Mouse (Mus musculus) CH12.LX (cell line): ENCODE measurements around the gene Fam122b. TPM values are rescaled to one million over a fixed set of nuclear protein-coding genes. Genes with fewer than 3 reads are reported as not detected.

Experiments used
- DNase-seq: peaks from one replicate; pipeline ENCODE4 v3.0.0-alpha.2; 2013; ENCODE audit errors: extremely low read depth
- H3K27ac ChIP-seq: 2 replicates; pipeline ENCODE4 v1.5.1; 2012; ENCODE audit warnings: low read depth, mild to moderate bottlenecking, control low read depth, moderate library complexity; ENCODE audit not compliant: insufficient read depth
- H3K27me3 ChIP-seq: replicated peaks from 2 replicates; pipeline ENCODE3; 2012; ENCODE audit warnings: inconsistent platforms
- H3K36me3 ChIP-seq, 2 experiments: replicated peaks in 1 of 2; 2 replicates each; pipeline versions ENCODE3 to v1.6.1; 2012; ENCODE audit warnings: inconsistent platforms in 1 of 2, low read length in 1 of 2, mild to moderate bottlenecking in 1 of 2, mixed read lengths in 1 of 2, moderate library complexity in 1 of 2; ENCODE audit not compliant: control insufficient read depth in 1 of 2, insufficient read depth in 1 of 2
- H3K4me1 ChIP-seq, 2 experiments: 2 replicates each; pipeline ENCODE4 v1.6.1; 2012; ENCODE audit warnings: inconsistent platforms in 1 of 2, moderate library complexity in 1 of 2; ENCODE audit not compliant: insufficient read depth in 2 of 2, control insufficient read depth in 1 of 2
- H3K4me2 ChIP-seq: 2 replicates; pipeline ENCODE4 v1.6.1; 2012; ENCODE audit warnings: low read depth, mild to moderate bottlenecking, control low read depth; ENCODE audit not compliant: poor library complexity, insufficient read depth, severe bottlenecking
- H3K4me3 ChIP-seq, 3 experiments: fragments of 150-350 bp in 1 of 3; sonication (generic) in 1 of 3; replicated peaks in 1 of 3; 2 replicates each; pipeline versions ENCODE3 to v1.5.1; 2011 to 2012; ENCODE audit warnings: low read depth in 2 of 3, low read length in 2 of 3, mild to moderate bottlenecking in 2 of 3, moderate library complexity in 2 of 3, control low read depth in 1 of 3, improper control_type of control experiment in 1 of 3, inconsistent platforms in 1 of 3, mixed read lengths in 1 of 3; ENCODE audit not compliant: poor library complexity in 1 of 3
- H3K79me2 ChIP-seq: replicated peaks from 2 replicates; pipeline ENCODE4 v1.6.1; 2012; ENCODE audit warnings: mild to moderate bottlenecking, moderate library complexity; ENCODE audit not compliant: control insufficient read depth, poor library complexity, insufficient read depth, severe bottlenecking; ENCODE audit errors: extremely low read depth
- H3K9ac ChIP-seq: 2 replicates; pipeline ENCODE4 v1.6.1; 2012; ENCODE audit warnings: low read depth, mild to moderate bottlenecking, control low read depth, moderate library complexity; ENCODE audit not compliant: insufficient read depth
- H3K9me3 ChIP-seq: replicated peaks from 2 replicates; pipeline ENCODE3; 2012; ENCODE audit warnings: low read length, inconsistent platforms, mixed read lengths
- CHD2 ChIP-seq: IDR thresholded peaks from 2 replicates; pipeline ENCODE4 v1.6.1; 2011; ENCODE audit warnings: low read length, improper control_type of control experiment
- E2F4 ChIP-seq: IDR thresholded peaks from 2 replicates; pipeline ENCODE4 v1.6.1; 2011; ENCODE audit warnings: low read depth, low read length, improper control_type of control experiment; ENCODE audit not compliant: insufficient replicate concordance
- ELF1 ChIP-seq: IDR thresholded peaks from 2 replicates; pipeline ENCODE4 v1.6.1; 2014; ENCODE audit warnings: low read depth, mild to moderate bottlenecking, inconsistent platforms, low read length, improper control_type of control experiment
- EP300 ChIP-seq: IDR thresholded peaks from 2 replicates; pipeline ENCODE4 v1.6.1; 2011; ENCODE audit warnings: low read length, improper control_type of control experiment
- HCFC1 ChIP-seq: IDR thresholded peaks from 2 replicates; pipeline ENCODE4 v1.6.1; 2012; ENCODE audit warnings: low read depth, mild to moderate bottlenecking, inconsistent platforms, low read length, improper control_type of control experiment
- JUND ChIP-seq: conservative IDR thresholded peaks from 2 replicates; pipeline ENCODE4 v1.6.1; 2011; ENCODE audit warnings: low read depth, low read length, improper control_type of control experiment
- KAT2A ChIP-seq: IDR thresholded peaks from 2 replicates; pipeline ENCODE4 v1.6.1; 2012; ENCODE audit warnings: low read length, improper control_type of control experiment, inconsistent platforms; ENCODE audit not compliant: insufficient replicate concordance
- MAFK ChIP-seq: IDR thresholded peaks from 2 replicates; pipeline ENCODE4 v1.6.1; 2011; ENCODE audit warnings: low read length, improper control_type of control experiment; ENCODE audit not compliant: insufficient replicate concordance
- MYC ChIP-seq: IDR thresholded peaks from 2 replicates; pipeline ENCODE4 v1.6.1; 2011; ENCODE audit warnings: low read depth, mild to moderate bottlenecking, improper control_type of control experiment, low read length
- NELFE ChIP-seq: IDR thresholded peaks from 2 replicates; pipeline ENCODE4 v1.6.1; 2011; ENCODE audit warnings: low read depth, low read length, improper control_type of control experiment
- NRF1 ChIP-seq: IDR thresholded peaks from 2 replicates; pipeline ENCODE4 v1.6.1; 2014; ENCODE audit warnings: low read depth, mild to moderate bottlenecking, inconsistent platforms, low read length, improper control_type of control experiment, moderate library complexity
- POLR2A ChIP-seq: IDR thresholded peaks from 2 replicates; pipeline ENCODE4 v1.6.1; 2011; ENCODE audit warnings: low read depth, mild to moderate bottlenecking, improper control_type of control experiment, low read length
- POLR2AphosphoS2 ChIP-seq: IDR thresholded peaks from 2 replicates; pipeline ENCODE4 v1.6.1; 2011; ENCODE audit warnings: low read depth, low read length, improper control_type of control experiment
- SIN3A ChIP-seq: IDR thresholded peaks from 2 replicates; pipeline ENCODE4 v1.6.1; 2012; ENCODE audit warnings: low read length, improper control_type of control experiment, inconsistent platforms
- TBP ChIP-seq: conservative IDR thresholded peaks from 2 replicates; pipeline ENCODE4 v1.6.1; 2011; ENCODE audit warnings: low read depth, low read length, improper control_type of control experiment
- TCF12 ChIP-seq: IDR thresholded peaks from 2 replicates; pipeline ENCODE4 v1.6.1; 2014; ENCODE audit warnings: low read depth, mild to moderate bottlenecking, inconsistent platforms, low read length, improper control_type of control experiment
- UBTF ChIP-seq: IDR thresholded peaks from 2 replicates; pipeline ENCODE4 v1.6.1; 2012; ENCODE audit warnings: low read depth, mild to moderate bottlenecking, inconsistent platforms, low read length, improper control_type of control experiment, moderate library complexity
- ZMIZ1 ChIP-seq: IDR thresholded peaks from 2 replicates; pipeline ENCODE4 v1.6.1; 2012; ENCODE audit warnings: low read depth, mild to moderate bottlenecking, inconsistent platforms, low read length, improper control_type of control experiment
- dilution Hi-C: fragments of 300-500 bp; cut with MboI; formaldehyde crosslinking; loops from 2 replicates; pipeline ENCODE4 v1.14.3; 2020; ENCODE audit warnings: low sequenced_read_pairs; ENCODE audit not compliant: extremely low pct_unique_long_range_greater_than_20kb, extremely low pct_ligation_motif_present
- in situ Hi-C: fragments of 300-500 bp; cut with MboI; formaldehyde crosslinking; loops from 3 replicates; pipeline ENCODE4 v1.14.3; 2019; ENCODE audit warnings: low sequenced_read_pairs, low pct_ligation_motif_present, low pct_unique_long_range_greater_than_20kb, mixed read lengths
- polyA plus RNA-seq: library from polyadenylated mRNA; unstranded; fragments of >175 nt; gene quantifications from 2 replicates; pipeline ENCODE4 v1.2.1, GENCODE M21; 2012; ENCODE audit warnings: low read depth; ENCODE audit not compliant: insufficient read length
- total RNA-seq, 2 experiments: library from RNA; depleted of rRNA; stranded (reverse); fragments of 300-350 nt in 1 of 2; fragments of >200 nt in 1 of 2; gene quantifications; 2 replicates each; pipeline ENCODE4 v1.2.3; 2012 to 2014

Gene Fam122b
- total RNA-seq (2012; rRNA removed), result 5.2 and 5.4 TPM in 2 replicates
- total RNA-seq (2014; rRNA removed), result 16.4 and 18.9 TPM in 2 replicates
- 19.2 and 24.4 TPM in 2 replicates for polyA plus RNA-seq

GRCm38 (mm10) chrX:53269289-53270062 is at the start of gene Fam122b:
Gene Fam122b, minus strand, starts transcription at chrX:53269805.
- H3K4me3 ChIP-seq, result peak within 1 kb of the TSS; percentile 66 to 84 (median 69)
- peak within 1 kb of the TSS; percentile 71 for H3K4me2 ChIP-seq
- in situ Hi-C loops (loop anchor here (25.0 kb wide), 1 partner anchor 257 kb away; no protein-coding TSS in a partner anchor), dilution Hi-C loops (no loop called here)
- peak; percentile 91 for DNase-seq
- peak within 1 kb of the TSS; percentile 80 for H3K9ac ChIP-seq
- no peaks in the 10 kb centered on the region for H3K79me2 ChIP-seq
- H3K27ac ChIP-seq, result no peak within 1 kb of the TSS
- H3K36me3 ChIP-seq, result no peaks in the 10 kb centered on the region
- TF ChIP-seq E2F4, result 0 out of 2 replicates have a peak, but pooled peaks have one; percentile 60
- 0 out of 2 replicates have a peak, but pooled peaks have one; percentile 36 for TF ChIP-seq TCF12
- TF ChIP-seq ELF1, result peak; percentile 96
- TF ChIP-seq KAT2A, result peak; percentile 56; the same call in 1 of the 2 replicates
- TF ChIP-seq NRF1, result peak; percentile 94
- no peak for TF ChIP-seq TBP
- TF ChIP-seq NELFE, result peak; percentile 58
- peak; percentile 78; the same call in 1 of the 2 replicates for TF ChIP-seq SIN3A
- no peak for TF ChIP-seq JUND
- peak; percentile 78 for TF ChIP-seq HCFC1
- peak; percentile 77 for TF ChIP-seq POLR2A
- no peak for TF ChIP-seq MAFK
- H3K9me3 ChIP-seq, result no peaks in the 10 kb centered on the region
- peaks cover 0 to 7% of the 10 kb centered on the region in 2 experiments; a peak in 2 of 4 replicates for H3K4me1 ChIP-seq
- H3K27me3 ChIP-seq, result no peaks in the 10 kb centered on the region

GRCm38 (mm10) chrX:53287924-53288323 is 18.3 kb upstream of the Fam122b start:
- no peaks in the 10 kb centered on the region for H3K27me3 ChIP-seq
- no peaks in the 10 kb centered on the region for H3K4me1 ChIP-seq
- no peak overlapping the region for H3K27ac ChIP-seq
- H3K9me3 ChIP-seq, result no peaks in the 10 kb centered on the region
- H3K9ac ChIP-seq, result no peak overlapping the region
- DNase-seq, result no peak
- H3K79me2 ChIP-seq, result no peaks in the 10 kb centered on the region
- H3K36me3 ChIP-seq, result no peaks in the 10 kb centered on the region
- H3K4me2 ChIP-seq, result no peak overlapping the region
- no peak overlapping the region for H3K4me3 ChIP-seq
- TF ChIP-seq NRF1, result no peak
- TF ChIP-seq ZMIZ1, result no peak
- TF ChIP-seq CHD2, result no peak
- no peak for TF ChIP-seq POLR2AphosphoS2
- TF ChIP-seq UBTF, result no peak
- no peak for TF ChIP-seq MAFK
- TF ChIP-seq EP300, result no peak
- no peak for TF ChIP-seq MYC
- dilution Hi-C loops, result no loop called here
- in situ Hi-C loops, result no loop called here
